Mouse (Mus musculus): ENCODE data around the gene Zfp148. TPM values are rescaled to one million over a fixed set of nuclear protein-coding genes. Genes with fewer than 3 reads are reported as not detected.

The Zfp148 gene
- 6.2 and 9.1 TPM in 2 replicates for polyA plus RNA-seq (2012; rRNA removed)

GRCm38 (mm10) chr16:33379944-33380881 is at the start of gene Zfp148:
TSS of gene Zfp148 (plus strand) at chr16:33380836.
- WGBS = 2% methylated on average over 50 of the region's 50 CpGs
- peak; percentile 91 for DNase-seq
- Histone ChIP-seq H3K4me3 (replicated peaks; ENCODE audit: extremely low read depth, low read depth, low read length) (peak within 1 kb of the TSS; percentile 77), H3K4me1 (ENCODE audit: control insufficient read depth, insufficient read depth, low read length) (peaks cover 10% of the 10 kb centered on the region; the same call in 1 of the 2 replicates)
- TF ChIP-seq POLR2A (IDR thresholded peaks at IDR 0.05; ENCODE audit: borderline replicate concordance, extremely low read depth, low read depth, low read length) = peak; percentile 39; the same call in 1 of the 2 replicates

DNA sequence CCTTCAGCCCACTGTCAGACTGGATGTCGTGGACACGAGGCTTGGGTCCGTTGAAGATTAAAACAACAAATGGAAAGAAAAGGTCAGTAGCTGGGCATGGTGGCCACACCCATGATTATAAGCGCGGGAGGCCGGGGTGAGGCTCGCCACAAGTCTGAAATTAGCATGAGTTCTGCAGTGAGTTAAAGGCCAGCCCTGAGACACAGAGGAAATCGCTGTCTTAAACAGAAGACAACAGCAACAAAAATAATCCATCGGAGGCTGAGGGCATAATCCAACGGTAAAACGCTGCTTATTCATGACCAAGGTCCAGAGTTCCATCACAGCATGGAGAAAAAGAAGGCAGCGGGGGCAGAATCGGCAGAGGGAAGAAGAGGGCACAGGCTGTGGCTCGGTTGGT is 47.6 kb upstream of the Zfp148 start:
- TF ChIP-seq POLR2A (IDR thresholded peaks at IDR 0.05; ENCODE audit: borderline replicate concordance, extremely low read depth, low read depth, low read length) = no peak
- no peak for TF ChIP-seq CTCF (IDR thresholded peaks at IDR 0.05; ENCODE audit: insufficient read depth, low read length)
- WGBS = 52% methylated on average over 14 of the region's 14 CpGs
- Histone ChIP-seq H3K4me3 (replicated peaks; ENCODE audit: extremely low read depth, low read depth, low read length) (no peak overlapping the region), H3K4me1 (ENCODE audit: control insufficient read depth, insufficient read depth, low read length) (no peaks in the 10 kb centered on the region)
- no peak for DNase-seq

DNA sequence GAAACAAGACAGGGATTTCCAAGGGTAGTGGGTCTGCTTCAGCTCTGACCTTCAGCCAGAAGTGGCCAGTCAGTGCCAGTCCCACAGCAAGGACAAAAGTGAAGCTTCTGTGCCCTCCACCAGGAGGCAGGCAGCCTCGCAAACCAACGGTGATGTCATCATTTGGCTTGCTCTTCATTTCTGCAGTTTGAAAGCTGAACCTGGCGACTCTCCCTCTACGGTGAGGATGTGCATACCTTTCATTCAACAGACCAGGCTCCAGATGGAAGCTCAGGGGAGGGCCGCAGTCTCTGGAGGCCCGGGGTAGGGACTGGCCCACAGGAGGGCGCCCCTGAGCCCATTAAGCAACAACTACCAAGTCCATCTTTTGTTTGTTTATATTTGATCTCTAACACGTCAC is 43.5 kb upstream of the Zfp148 start:
- WGBS = 6% methylated on average over 8 of the region's 8 CpGs
- TF ChIP-seq CTCF (IDR thresholded peaks at IDR 0.05; ENCODE audit: insufficient read depth, low read length) = peak; percentile 82
- no peak for TF ChIP-seq POLR2A (IDR thresholded peaks at IDR 0.05; ENCODE audit: borderline replicate concordance, extremely low read depth, low read depth, low read length)
- peak; percentile 67 for DNase-seq
- no peaks in the 10 kb centered on the region for H3K4me1 ChIP-seq (ENCODE audit: control insufficient read depth, insufficient read depth, low read length)
- peak overlapping the region; percentile 0 for H3K4me3 ChIP-seq (replicated peaks; ENCODE audit: extremely low read depth, low read depth, low read length)

DNA sequence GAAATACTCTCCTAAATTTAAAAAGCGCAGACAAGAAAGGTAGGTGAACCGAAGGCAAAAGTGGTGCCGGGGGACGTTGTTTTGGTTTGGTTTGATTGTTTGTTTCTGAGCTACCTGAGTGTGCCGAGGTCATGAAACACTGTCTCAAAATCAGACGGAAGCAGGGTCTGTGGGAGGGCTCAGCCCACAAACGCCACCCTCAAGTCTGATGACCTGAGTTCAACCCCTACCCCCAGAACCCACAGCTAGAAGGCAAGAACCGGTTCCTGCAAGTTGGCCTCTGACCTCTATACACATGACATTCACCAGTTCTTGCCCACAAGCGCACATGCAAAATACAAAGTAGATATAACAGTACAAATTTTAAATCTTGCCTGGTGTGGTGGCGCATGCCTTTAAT is 43.0 kb upstream of the Zfp148 start:
- Histone ChIP-seq H3K4me1 (ENCODE audit: control insufficient read depth, insufficient read depth, low read length) (no peaks in the 10 kb centered on the region), H3K4me3 (replicated peaks; ENCODE audit: extremely low read depth, low read depth, low read length) (peak overlapping the region; percentile 30)
- WGBS = 58% methylated on average over 10 of the region's 10 CpGs
- no peak for DNase-seq
- TF ChIP-seq CTCF (IDR thresholded peaks at IDR 0.05; ENCODE audit: insufficient read depth, low read length) (no peak), POLR2A (IDR thresholded peaks at IDR 0.05; ENCODE audit: borderline replicate concordance, extremely low read depth, low read depth, low read length) (no peak)

- DNase-seq = no peak
- TF ChIP-seq POLR2A (IDR thresholded peaks at IDR 0.05; ENCODE audit: borderline replicate concordance, extremely low read depth, low read depth, low read length) = no peak
- no peak for TF ChIP-seq CTCF (IDR thresholded peaks at IDR 0.05; ENCODE audit: insufficient read depth, low read length)
- Histone ChIP-seq H3K4me3 (replicated peaks; ENCODE audit: extremely low read depth, low read depth, low read length) (no peak overlapping the region), H3K4me1 (ENCODE audit: control insufficient read depth, insufficient read depth, low read length) (no peaks in the 10 kb centered on the region)
- 42% methylated on average over 4 of the region's 4 CpGs for WGBS
Measured at GRCm38 (mm10) chr16:33338492-33338891, 42.1 kb upstream of the Zfp148 start.

DNA sequence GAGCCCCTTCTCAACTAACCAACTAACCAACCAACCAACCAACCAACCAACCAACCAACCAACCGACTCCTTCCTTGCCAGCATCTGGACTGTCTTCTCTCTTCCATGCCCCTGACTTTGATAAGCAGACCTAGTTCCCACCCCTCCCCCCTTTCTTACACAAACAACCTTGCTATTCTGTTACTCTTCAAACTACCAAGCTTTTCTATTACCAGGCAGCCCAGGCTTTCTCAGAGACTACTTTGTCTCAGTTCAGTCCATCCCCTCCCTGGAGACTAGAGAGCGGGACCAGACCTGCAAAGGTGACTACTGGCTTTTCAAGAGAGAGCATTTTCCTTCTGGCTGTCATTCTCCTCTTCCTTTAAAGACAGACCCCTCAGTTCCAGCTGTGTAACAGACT is 41.2 kb upstream of the Zfp148 start:
- WGBS = 69% methylated on average over 2 of the region's 2 CpGs
- TF ChIP-seq CTCF (IDR thresholded peaks at IDR 0.05; ENCODE audit: insufficient read depth, low read length) (no peak), POLR2A (IDR thresholded peaks at IDR 0.05; ENCODE audit: borderline replicate concordance, extremely low read depth, low read depth, low read length) (no peak)

DNA sequence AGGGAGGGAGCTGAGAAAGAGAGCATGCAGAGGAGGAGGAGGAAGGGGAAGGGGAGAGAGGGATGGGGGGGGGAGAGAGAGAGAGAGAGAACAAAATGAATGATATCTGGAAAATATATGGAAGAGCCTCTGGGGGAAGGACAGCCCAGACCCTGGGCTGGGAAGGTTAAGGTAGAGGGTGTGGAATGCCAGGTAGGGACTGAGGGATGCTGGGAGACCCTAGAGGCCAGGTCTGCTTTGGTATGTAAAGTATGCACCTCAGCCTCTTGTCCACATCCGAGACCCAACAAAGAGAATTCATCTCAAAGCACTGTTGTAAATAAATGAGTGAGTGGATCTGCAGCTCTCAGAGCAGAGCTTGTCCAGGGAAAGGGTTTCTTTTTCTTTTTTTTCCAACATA is 38.3 kb upstream of the Zfp148 start:
- Histone ChIP-seq H3K4me1 (ENCODE audit: control insufficient read depth, insufficient read depth, low read length) (no peaks in the 10 kb centered on the region), H3K4me3 (replicated peaks; ENCODE audit: extremely low read depth, low read depth, low read length) (no peak overlapping the region)
- TF ChIP-seq CTCF (IDR thresholded peaks at IDR 0.05; ENCODE audit: insufficient read depth, low read length) (no peak), POLR2A (IDR thresholded peaks at IDR 0.05; ENCODE audit: borderline replicate concordance, extremely low read depth, low read depth, low read length) (no peak)
- 63% methylated on average over 1 of the region's 1 CpGs for WGBS
- DNase-seq = no peak

More for the DNA sequence above, 41.2 kb upstream of the Zfp148 start:
- DNase-seq = no peak
- Histone ChIP-seq H3K4me1 (ENCODE audit: control insufficient read depth, insufficient read depth, low read length) (no peaks in the 10 kb centered on the region), H3K4me3 (replicated peaks; ENCODE audit: extremely low read depth, low read depth, low read length) (no peak overlapping the region)

DNA sequence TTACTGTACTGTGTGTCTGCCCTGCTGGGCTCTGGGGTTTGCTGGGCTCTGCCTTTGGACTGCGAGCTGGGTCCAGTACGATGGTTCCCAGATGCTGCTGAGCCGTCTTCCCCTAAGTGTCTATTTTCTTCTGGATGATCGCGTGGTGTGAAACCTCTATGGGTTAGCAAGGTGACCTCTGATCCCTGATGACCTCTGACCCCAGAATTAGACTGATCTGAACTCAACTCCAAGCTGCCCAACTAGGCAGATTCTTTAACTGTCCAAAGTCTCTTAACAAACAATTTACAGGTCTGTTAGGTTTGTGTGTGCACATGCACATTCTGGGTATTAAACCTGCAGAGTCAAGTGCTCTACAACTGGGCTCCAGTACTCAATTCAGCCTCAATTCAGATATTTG is 37.5 kb upstream of the Zfp148 start:
- TF ChIP-seq CTCF (IDR thresholded peaks at IDR 0.05; ENCODE audit: insufficient read depth, low read length) = no peak
- TF ChIP-seq POLR2A (IDR thresholded peaks at IDR 0.05; ENCODE audit: borderline replicate concordance, extremely low read depth, low read depth, low read length) = no peak
- no peak for DNase-seq
- Histone ChIP-seq H3K4me3 (replicated peaks; ENCODE audit: extremely low read depth, low read depth, low read length) (no peak overlapping the region), H3K4me1 (ENCODE audit: control insufficient read depth, insufficient read depth, low read length) (no peaks in the 10 kb centered on the region)
- WGBS = 81% methylated on average over 5 of the region's 5 CpGs

GRCm38 (mm10) chr16:33343601-33344000 is 37.0 kb upstream of the Zfp148 start:
- H3K4me1 ChIP-seq (ENCODE audit: control insufficient read depth, insufficient read depth, low read length) = no peaks in the 10 kb centered on the region
- no peak overlapping the region for H3K4me3 ChIP-seq (replicated peaks; ENCODE audit: extremely low read depth, low read depth, low read length)
- TF ChIP-seq CTCF (IDR thresholded peaks at IDR 0.05; ENCODE audit: insufficient read depth, low read length) (no peak), POLR2A (IDR thresholded peaks at IDR 0.05; ENCODE audit: borderline replicate concordance, extremely low read depth, low read depth, low read length) (no peak)
- WGBS = 56% methylated on average over 7 of the region's 7 CpGs
- no peak for DNase-seq

- Histone ChIP-seq H3K4me3 (replicated peaks; ENCODE audit: extremely low read depth, low read depth, low read length) (no peak overlapping the region), H3K4me1 (ENCODE audit: control insufficient read depth, insufficient read depth, low read length) (no peaks in the 10 kb centered on the region)
- 56% methylated on average over 9 of the region's 9 CpGs for WGBS
- TF ChIP-seq POLR2A (IDR thresholded peaks at IDR 0.05; ENCODE audit: borderline replicate concordance, extremely low read depth, low read depth, low read length) = no peak
- TF ChIP-seq CTCF (IDR thresholded peaks at IDR 0.05; ENCODE audit: insufficient read depth, low read length) = no peak
- no peak for DNase-seq
Measured at GRCm38 (mm10) chr16:33344379-33344778, 36.3 kb upstream of the Zfp148 start.

All from lung, adult 2 months (tissue).